Mouse (Mus musculus): ENCODE results near the gene Sipa1l1. TPM values are rescaled to one million over a fixed set of nuclear protein-coding genes. Genes with fewer than 3 reads are reported as not detected.

The Sipa1l1 gene
- polyA plus RNA-seq, 1 experiment, result 152 TPM

DNA sequence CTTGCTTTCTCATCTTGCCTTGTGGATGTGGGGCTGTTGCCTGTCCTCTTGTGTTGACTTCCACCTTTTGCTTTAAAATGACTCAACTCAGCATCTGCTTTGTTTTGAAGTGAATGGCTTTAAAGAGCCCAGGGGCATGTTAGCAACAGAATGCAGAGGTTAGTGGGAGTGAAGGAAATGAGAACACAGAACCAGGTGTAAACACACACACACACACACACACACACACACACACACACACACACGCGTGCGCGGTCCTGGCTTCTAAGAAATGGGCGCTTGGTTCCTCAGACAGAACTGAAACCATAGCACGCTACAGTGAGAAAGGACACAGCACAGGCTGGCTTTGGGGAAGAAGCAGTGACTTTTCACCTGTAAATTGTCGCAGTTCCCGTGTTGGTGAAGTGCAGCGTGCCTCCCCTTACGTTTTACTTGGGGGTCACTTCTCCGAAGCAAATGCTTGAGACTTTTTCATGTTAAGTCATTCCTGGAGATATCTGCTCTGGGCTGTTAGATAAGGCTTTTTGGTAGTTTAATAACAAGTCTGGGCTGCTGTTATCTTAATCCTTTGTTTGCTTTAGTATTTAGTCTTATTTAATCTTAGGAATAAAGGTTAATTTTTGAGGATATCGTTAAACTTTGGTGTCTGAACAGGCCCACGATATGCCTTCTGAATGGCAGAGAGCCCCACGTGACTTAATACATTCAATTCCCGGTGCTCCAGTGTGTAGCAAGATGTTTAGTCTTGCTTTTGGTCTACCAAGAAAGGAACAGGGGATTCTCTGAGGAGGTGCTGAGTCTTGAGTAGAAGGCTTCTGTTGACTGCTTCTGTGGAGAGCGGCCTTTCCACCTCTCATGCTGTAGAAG, 20.8 kb downstream of the Sipa1l1 start:
- TF ChIP-seq CTCF (IDR thresholded peaks at IDR 0.05; ENCODE audit: extremely low read depth, insufficient read depth, low read length), result no peak
- no peak for TF ChIP-seq POLR2A (IDR thresholded peaks at IDR 0.05; ENCODE audit: extremely low read depth, insufficient read depth, low read length)
- Histone ChIP-seq H3K4me1 (ENCODE audit: control insufficient read depth, insufficient read depth, low read length) (peaks cover 9% of the 10 kb centered on the region), H3K4me3 (ENCODE audit: insufficient read depth, low read length) (no peak overlapping the region), H3K27ac (ENCODE audit: insufficient read depth, low read length) (no peak overlapping the region)

DNA sequence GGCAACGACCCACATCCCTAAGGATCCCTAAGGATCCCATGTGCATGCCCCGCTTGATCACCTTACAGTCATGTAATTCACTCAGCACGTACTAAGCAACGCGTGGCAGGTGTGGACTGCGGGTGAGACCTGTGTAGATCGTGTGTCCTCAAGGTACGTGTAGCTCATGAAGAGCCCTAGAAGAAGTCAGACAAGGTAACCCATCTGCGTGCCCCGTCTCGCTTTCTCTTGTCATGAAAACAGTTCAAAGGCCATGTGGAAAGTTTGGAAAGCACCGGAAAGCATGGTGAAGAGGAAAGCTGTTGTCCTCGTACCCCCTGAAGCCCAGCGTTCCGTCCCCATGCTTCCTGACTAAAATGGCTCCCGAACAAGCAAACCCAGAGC, 21.5 kb downstream of the Sipa1l1 start:
- no peak overlapping the region for H3K4me3 ChIP-seq (ENCODE audit: insufficient read depth, low read length)
- H3K4me1 ChIP-seq (ENCODE audit: control insufficient read depth, insufficient read depth, low read length), result peaks cover 9% of the 10 kb centered on the region
- TF ChIP-seq CTCF (IDR thresholded peaks at IDR 0.05; ENCODE audit: extremely low read depth, insufficient read depth, low read length) (no peak), POLR2A (IDR thresholded peaks at IDR 0.05; ENCODE audit: extremely low read depth, insufficient read depth, low read length) (no peak)
- H3K27ac ChIP-seq (ENCODE audit: insufficient read depth, low read length), result no peak overlapping the region

DNA sequence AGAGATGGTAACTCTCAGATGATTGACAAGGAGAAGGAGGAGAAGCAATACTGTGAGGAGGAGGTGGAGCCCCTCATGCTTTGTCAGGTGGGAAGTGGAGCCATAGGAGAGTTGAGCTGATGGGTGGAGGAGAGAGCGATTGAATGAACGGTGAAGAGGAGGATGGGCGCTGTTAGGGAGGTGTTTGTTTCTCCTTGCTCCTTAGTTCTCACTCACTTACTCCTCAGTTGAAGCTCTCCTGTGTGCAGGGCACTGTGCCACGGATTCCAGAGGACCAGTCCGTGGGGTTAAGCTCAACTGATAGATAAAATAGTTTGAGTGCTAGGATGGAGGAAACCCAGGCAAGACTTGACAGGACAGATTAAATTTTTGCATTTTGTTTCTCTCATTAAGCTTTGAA, 22.6 kb downstream of the Sipa1l1 start:
- H3K4me3 ChIP-seq (ENCODE audit: insufficient read depth, low read length), result no peak overlapping the region
- TF ChIP-seq POLR2A (IDR thresholded peaks at IDR 0.05; ENCODE audit: extremely low read depth, insufficient read depth, low read length) (no peak), CTCF (IDR thresholded peaks at IDR 0.05; ENCODE audit: extremely low read depth, insufficient read depth, low read length) (no peak)
- H3K27ac ChIP-seq (ENCODE audit: insufficient read depth, low read length), result no peak overlapping the region
- H3K4me1 ChIP-seq (ENCODE audit: control insufficient read depth, insufficient read depth, low read length), result peaks cover 12% of the 10 kb centered on the region

GRCm38 (mm10) chr12:82192641-82193054, 23.5 kb downstream of the Sipa1l1 start:
- TF ChIP-seq POLR2A (IDR thresholded peaks at IDR 0.05; ENCODE audit: extremely low read depth, insufficient read depth, low read length) (no peak), CTCF (IDR thresholded peaks at IDR 0.05; ENCODE audit: extremely low read depth, insufficient read depth, low read length) (no peak)
- Histone ChIP-seq H3K4me3 (ENCODE audit: insufficient read depth, low read length) (no peak overlapping the region), H3K4me1 (ENCODE audit: control insufficient read depth, insufficient read depth, low read length) (peaks cover 15% of the 10 kb centered on the region), H3K27ac (ENCODE audit: insufficient read depth, low read length) (no peak overlapping the region)

DNA sequence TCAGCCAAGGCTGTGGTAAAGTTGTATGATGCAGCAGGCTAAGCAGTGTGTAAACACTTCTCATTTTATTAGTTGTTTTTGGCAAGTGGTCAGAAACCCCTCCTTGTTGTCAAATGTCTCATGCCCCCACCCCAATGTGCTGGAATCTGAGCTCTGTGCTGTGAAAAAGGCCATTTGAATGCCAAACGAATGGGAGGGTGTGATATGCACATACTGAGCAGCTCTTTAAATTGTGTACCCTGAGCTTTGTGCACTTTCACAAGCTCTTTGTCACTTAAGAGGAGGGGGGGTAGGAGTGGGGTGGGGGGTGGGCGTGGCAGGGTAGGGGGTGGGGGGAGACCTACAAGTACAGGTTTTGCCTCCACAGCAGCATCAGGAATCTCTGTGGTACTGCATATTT, 24.4 kb downstream of the Sipa1l1 start:
- TF ChIP-seq POLR2A (IDR thresholded peaks at IDR 0.05; ENCODE audit: extremely low read depth, insufficient read depth, low read length), result no peak
- no peak for TF ChIP-seq CTCF (IDR thresholded peaks at IDR 0.05; ENCODE audit: extremely low read depth, insufficient read depth, low read length)
- Histone ChIP-seq H3K4me1 (ENCODE audit: control insufficient read depth, insufficient read depth, low read length) (peaks cover 12% of the 10 kb centered on the region), H3K4me3 (ENCODE audit: insufficient read depth, low read length) (no peak overlapping the region), H3K27ac (ENCODE audit: insufficient read depth, low read length) (no peak overlapping the region)

- Histone ChIP-seq H3K4me3 (ENCODE audit: insufficient read depth, low read length) (no peak overlapping the region), H3K4me1 (ENCODE audit: control insufficient read depth, insufficient read depth, low read length) (peaks cover 11% of the 10 kb centered on the region), H3K27ac (ENCODE audit: insufficient read depth, low read length) (no peak overlapping the region)
- no peak for TF ChIP-seq CTCF (IDR thresholded peaks at IDR 0.05; ENCODE audit: extremely low read depth, insufficient read depth, low read length)
- TF ChIP-seq POLR2A (IDR thresholded peaks at IDR 0.05; ENCODE audit: extremely low read depth, insufficient read depth, low read length), result no peak
Observed at GRCm38 (mm10) chr12:82194919-82195318, 25.8 kb downstream of the Sipa1l1 start.

DNA sequence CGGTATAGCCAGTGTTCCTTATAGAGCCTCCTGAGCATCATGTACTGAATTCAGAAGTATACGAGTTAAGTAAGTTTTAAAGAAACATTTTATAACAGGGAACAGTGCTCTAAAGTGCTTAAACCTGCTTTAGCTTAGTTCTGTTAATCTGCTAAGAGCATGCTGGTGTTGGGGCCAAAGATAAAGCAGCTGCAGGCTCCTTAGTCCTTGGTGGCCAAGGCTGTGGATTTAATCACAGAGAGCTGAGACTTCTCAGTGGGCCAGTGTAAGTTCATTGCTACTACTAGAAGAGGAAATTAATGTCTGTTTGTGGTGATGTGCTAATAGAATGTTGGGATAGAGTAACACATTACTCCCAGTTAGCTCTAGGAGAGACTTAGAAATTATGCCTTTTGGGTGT, 27.1 kb downstream of the Sipa1l1 start:
- Histone ChIP-seq H3K27ac (ENCODE audit: insufficient read depth, low read length) (no peak overlapping the region), H3K4me1 (ENCODE audit: control insufficient read depth, insufficient read depth, low read length) (peaks cover 11% of the 10 kb centered on the region), H3K4me3 (ENCODE audit: insufficient read depth, low read length) (no peak overlapping the region)
- TF ChIP-seq CTCF (IDR thresholded peaks at IDR 0.05; ENCODE audit: extremely low read depth, insufficient read depth, low read length) (no peak), POLR2A (IDR thresholded peaks at IDR 0.05; ENCODE audit: extremely low read depth, insufficient read depth, low read length) (no peak)

- Histone ChIP-seq H3K4me1 (ENCODE audit: control insufficient read depth, insufficient read depth, low read length) (peaks cover 9% of the 10 kb centered on the region), H3K27ac (ENCODE audit: insufficient read depth, low read length) (no peak overlapping the region), H3K4me3 (ENCODE audit: insufficient read depth, low read length) (no peak overlapping the region)
- TF ChIP-seq POLR2A (IDR thresholded peaks at IDR 0.05; ENCODE audit: extremely low read depth, insufficient read depth, low read length), result no peak
- TF ChIP-seq CTCF (IDR thresholded peaks at IDR 0.05; ENCODE audit: extremely low read depth, insufficient read depth, low read length), result no peak
Observed at GRCm38 (mm10) chr12:82196615-82197146, 27.6 kb downstream of the Sipa1l1 start.

DNA sequence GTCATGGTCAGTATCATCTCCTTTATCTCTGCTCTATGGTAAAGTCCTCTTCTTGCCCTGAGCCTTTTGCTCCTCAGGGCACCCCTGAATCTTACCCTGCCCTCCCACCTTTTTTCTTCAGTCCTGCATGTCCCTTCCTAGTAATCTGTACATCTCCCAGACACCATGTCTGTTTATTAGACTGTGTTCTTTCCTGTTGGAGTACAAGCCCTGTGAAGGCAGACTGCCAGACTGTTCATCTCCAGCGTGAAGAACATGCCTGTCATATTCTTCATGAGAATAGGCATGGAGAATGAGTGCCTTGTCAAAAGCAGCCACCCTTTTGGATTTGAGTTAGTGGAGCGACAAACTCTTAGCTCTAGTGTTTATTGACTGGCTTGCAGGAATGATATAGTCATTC, 28.1 kb downstream of the Sipa1l1 start:
- Histone ChIP-seq H3K27ac (ENCODE audit: insufficient read depth, low read length) (no peak overlapping the region), H3K4me3 (ENCODE audit: insufficient read depth, low read length) (no peak overlapping the region), H3K4me1 (ENCODE audit: control insufficient read depth, insufficient read depth, low read length) (peaks cover 8% of the 10 kb centered on the region)
- no peak for TF ChIP-seq CTCF (IDR thresholded peaks at IDR 0.05; ENCODE audit: extremely low read depth, insufficient read depth, low read length)

DNA sequence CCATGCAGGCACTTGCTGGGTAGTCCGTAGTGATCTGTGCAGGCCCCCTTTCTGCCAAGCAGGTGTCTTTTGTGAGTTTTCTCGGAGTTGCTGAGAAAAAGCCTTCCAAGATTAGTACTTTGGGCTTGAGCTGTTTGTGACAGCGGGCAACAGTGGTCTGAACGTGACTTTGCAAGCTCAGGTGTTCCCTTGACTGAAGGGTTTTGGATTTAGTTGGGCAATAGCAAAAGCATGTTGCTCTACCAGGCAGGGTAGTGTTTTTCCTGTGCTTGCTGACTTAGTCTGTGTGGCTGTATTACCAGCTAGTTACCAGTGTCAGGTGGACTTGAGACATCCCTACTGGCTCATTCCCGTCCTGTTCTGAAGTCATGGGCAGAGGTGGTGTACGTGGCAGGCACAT, 30.2 kb downstream of the Sipa1l1 start:
- TF ChIP-seq POLR2A (IDR thresholded peaks at IDR 0.05; ENCODE audit: extremely low read depth, insufficient read depth, low read length) (no peak), CTCF (IDR thresholded peaks at IDR 0.05; ENCODE audit: extremely low read depth, insufficient read depth, low read length) (no peak)
- Histone ChIP-seq H3K4me3 (ENCODE audit: insufficient read depth, low read length) (no peak overlapping the region), H3K27ac (ENCODE audit: insufficient read depth, low read length) (no peak overlapping the region), H3K4me1 (ENCODE audit: control insufficient read depth, insufficient read depth, low read length) (peaks cover 8% of the 10 kb centered on the region)

Data from cortical plate, adult 2 months (tissue).